Comparison of ENCODE assay signal across 26 mouse cellular contexts in genomic region chr15:62219934-62220540, GRCm38 (mm10).
DNase-seq lines count a peak whose midpoint lies in the region; ATAC-seq and TF ChIP-seq lines count a peak whose summit lies in the region.
"Had no signal": no experiment of that assay in that cellular context is flagged by ENCODE, and none has a peak within 500 bp of the region (broad histone marks: within the 10 kb centered on the region; RNA-seq: fewer than 3 reads in every experiment).

No protein-coding gene starts in this region.

- no peaks in the 10 kb centered on the region for H3K9me3 ChIP-seq in CH12.LX (replicated peaks; ENCODE audit: low read length)
- H3K9me3 ChIP-seq in liver, embryonic 15.5 days (replicated peaks) = no peaks in the 10 kb centered on the region
- H3K9me3 ChIP-seq: embryonic facial prominence, embryonic 12.5 days; hindbrain, embryonic 12.5 days; intestine, embryonic 15.5 days; limb, embryonic 13.5 days; midbrain, embryonic 13.5 days; neural tube, embryonic 13.5 days had no signal

- no peak for TF ChIP-seq RAD21 in CH12.LX (IDR thresholded peaks at IDR 0.05; ENCODE audit: low read depth, low read length)

- 67% methylated on average over 9 of the region's 9 CpGs for WGBS in liver, embryonic 15.5 days (ENCODE audit: insufficient replicate concordance)

- peaks cover 63% of the 10 kb centered on the region for H3K79me2 ChIP-seq in CH12.LX (replicated peaks; ENCODE audit: control insufficient read depth, extremely low read depth, insufficient read depth, poor library complexity, severe bottlenecking)

- DNase-seq in adrenal gland, postnatal 14 days = peak; percentile 20
- DNase-seq in adrenal gland, postnatal 4 days (ENCODE audit: low spot score in 2 of 2) = no peak
- DNase-seq in CH12.LX (ENCODE audit: extremely low read depth) = no peak
- peak; percentile 21 for DNase-seq in NIH3T3 (ENCODE audit: low read depth)
- DNase-seq in kidney, postnatal 36 days = no peak
- DNase-seq in ovary, postnatal 14 days (ENCODE audit: low spot score) = no peak
- DNase-seq: cerebellum, adult 11 months; cerebellum, adult 9-10 months; embryo, embryonic 11 days; heart, postnatal 36 days; kidney, adult 8-10 months; lung, adult 2 months; lung, postnatal 10 days; retina, postnatal 1 day; right cerebral cortex, postnatal 14 days had no signal

- no peak overlapping the region for H3K27ac ChIP-seq in CH12.LX (ENCODE audit: insufficient read depth, low read depth)
- peak overlapping the region; percentile 83 for H3K27ac ChIP-seq in liver, embryonic 15.5 days (replicated peaks)
- H3K27ac ChIP-seq: embryonic facial prominence, embryonic 12.5 days; hindbrain, embryonic 12.5 days; hindbrain, postnatal 0 days; intestine, embryonic 15.5 days; kidney, postnatal 0 days; limb, embryonic 13.5 days; macrophage; midbrain, embryonic 13.5 days; neural tube, embryonic 13.5 days had no signal

- TF ChIP-seq CTCF in CH12.LX (conservative IDR thresholded peaks at IDR 0.05 in 1 of 2, IDR thresholded peaks at IDR 0.05 in 1 of 2; ENCODE audit: low read depth in 2 of 2, low read length in 2 of 2) = no peak

- peaks cover 57 to 96% of the 10 kb centered on the region in 2 experiments for H3K36me3 ChIP-seq in CH12.LX (replicated peaks in 1 of 2; ENCODE audit: control insufficient read depth in 1 of 2, insufficient read depth in 1 of 2, low read length in 1 of 2)
- H3K36me3 ChIP-seq in liver, embryonic 15.5 days (replicated peaks) = peaks cover 12% of the 10 kb centered on the region
- H3K36me3 ChIP-seq: embryonic facial prominence, embryonic 12.5 days; hindbrain, embryonic 12.5 days; intestine, embryonic 15.5 days; limb, embryonic 13.5 days; midbrain, embryonic 13.5 days; neural tube, embryonic 13.5 days had no signal

- 0 out of 2 replicates have a peak, but pooled peaks have one; percentile 11 for TF ChIP-seq POLR2A in CH12.LX (IDR thresholded peaks at IDR 0.05; ENCODE audit: low read depth, low read length)

- in situ Hi-C loops in CH12.LX (cut with MboI; ENCODE audit: low pct_ligation_motif_present, low pct_unique_long_range_greater_than_20kb, low sequenced_read_pairs) = no loop called here

- dilution Hi-C loops in CH12.LX (cut with MboI; ENCODE audit: extremely low pct_ligation_motif_present, extremely low pct_unique_long_range_greater_than_20kb, low sequenced_read_pairs) = no loop called here

- H3K4me1 ChIP-seq in CH12.LX (ENCODE audit: control insufficient read depth in 1 of 2, insufficient read depth in 2 of 2) = peaks cover 39 to 83% of the 10 kb centered on the region in 2 experiments
- peaks cover 71% of the 10 kb centered on the region for H3K4me1 ChIP-seq in liver, embryonic 15.5 days (replicated peaks)
- H3K4me1 ChIP-seq: embryonic facial prominence, embryonic 12.5 days; hindbrain, embryonic 12.5 days; intestine, embryonic 15.5 days; limb, embryonic 13.5 days; neural tube, embryonic 13.5 days had no signal

- TF ChIP-seq EP300 in CH12.LX (IDR thresholded peaks at IDR 0.05; ENCODE audit: low read length) = no peak

- no peak overlapping the region for H3K4me3 ChIP-seq in CH12.LX (replicated peaks in 1 of 3; ENCODE audit: low read depth in 2 of 3, low read length in 2 of 3, poor library complexity in 1 of 3)
- no peak overlapping the region for H3K4me3 ChIP-seq in liver, embryonic 15.5 days (replicated peaks)
- H3K4me3 ChIP-seq: embryonic facial prominence, embryonic 12.5 days; hindbrain, embryonic 12.5 days; intestine, embryonic 15.5 days; limb, embryonic 13.5 days; midbrain, embryonic 13.5 days; neural tube, embryonic 13.5 days had no signal

- H3K9ac ChIP-seq in CH12.LX (ENCODE audit: insufficient read depth, low read depth) = no peak overlapping the region
- no peak overlapping the region for H3K9ac ChIP-seq in liver, embryonic 15.5 days
- H3K9ac ChIP-seq: embryonic facial prominence, embryonic 12.5 days; hindbrain, embryonic 12.5 days; intestine, embryonic 15.5 days; limb, embryonic 13.5 days; midbrain, embryonic 13.5 days; neural tube, embryonic 13.5 days had no signal

- H3K4me2 ChIP-seq in CH12.LX (ENCODE audit: insufficient read depth, low read depth, poor library complexity, severe bottlenecking) = no peak overlapping the region
- H3K4me2 ChIP-seq in liver, embryonic 15.5 days = peak overlapping the region; percentile 60; the same call in 1 of the 2 replicates
- H3K4me2 ChIP-seq: embryonic facial prominence, embryonic 12.5 days; hindbrain, embryonic 12.5 days; intestine, embryonic 15.5 days; limb, embryonic 13.5 days; midbrain, embryonic 13.5 days; neural tube, embryonic 13.5 days had no signal

- H3K27me3 ChIP-seq in CH12.LX (replicated peaks) = no peaks in the 10 kb centered on the region
- no peaks in the 10 kb centered on the region for H3K27me3 ChIP-seq in liver, embryonic 15.5 days
- H3K27me3 ChIP-seq: embryonic facial prominence, embryonic 12.5 days; hindbrain, embryonic 12.5 days; intestine, embryonic 15.5 days; limb, embryonic 13.5 days; midbrain, embryonic 13.5 days; neural tube, embryonic 13.5 days had no signal

- no peak for ATAC-seq in liver, embryonic 15.5 days (ENCODE audit: insufficient read depth)
- ATAC-seq: forebrain, embryonic 16.5 days; hindbrain, postnatal 0 days; intestine, embryonic 15.5 days; midbrain, embryonic 13.5 days had no signal

TF ChIP-seq in CH12.LX, 34 proteins besides CTCF, POLR2A, EP300 and RAD21:
- TF ChIP-seq ETS1 (conservative IDR thresholded peaks at IDR 0.05; ENCODE audit: low read depth, low read length) (no peak), MAZ (IDR thresholded peaks at IDR 0.05; ENCODE audit: low read depth, low read length) (no peak), ZNF384 (IDR thresholded peaks at IDR 0.05; ENCODE audit: low read depth, low read length) (peak; percentile 45), POLR2AphosphoS2 (IDR thresholded peaks at IDR 0.05; ENCODE audit: low read depth, low read length) (peak; percentile 16; the same call in 1 of the 2 replicates), TBP (conservative IDR thresholded peaks at IDR 0.05; ENCODE audit: low read depth, low read length) (no peak), MYC (IDR thresholded peaks at IDR 0.05; ENCODE audit: low read depth, low read length) (no peak), SIN3A (IDR thresholded peaks at IDR 0.05; ENCODE audit: low read length) (no peak), NELFE (IDR thresholded peaks at IDR 0.05; ENCODE audit: low read depth, low read length) (peak; percentile 19; the same call in 1 of the 2 replicates), MXI1 (IDR thresholded peaks at IDR 0.05; ENCODE audit: low read depth, low read length) (no peak), IRF4 (IDR thresholded peaks at IDR 0.05; ENCODE audit: low read depth, low read length) (no peak)
TF ChIP-seq in CH12.LX: peak in this region for 3.

Comparison
In these comparisons a context has a peak if more than half of its experiments do, and no peak if none do; other contexts are left out.
1. DNase-seq: peak in adrenal gland, postnatal 14 days (single experiment) and NIH3T3 (single experiment); none in adrenal gland, postnatal 4 days (0 of 2), CH12.LX (single experiment), kidney, postnatal 36 days (0 of 2) and ovary, postnatal 14 days (single experiment).